Mouse (Mus musculus): ENCODE measurements around the gene Fezf1.

DNA sequence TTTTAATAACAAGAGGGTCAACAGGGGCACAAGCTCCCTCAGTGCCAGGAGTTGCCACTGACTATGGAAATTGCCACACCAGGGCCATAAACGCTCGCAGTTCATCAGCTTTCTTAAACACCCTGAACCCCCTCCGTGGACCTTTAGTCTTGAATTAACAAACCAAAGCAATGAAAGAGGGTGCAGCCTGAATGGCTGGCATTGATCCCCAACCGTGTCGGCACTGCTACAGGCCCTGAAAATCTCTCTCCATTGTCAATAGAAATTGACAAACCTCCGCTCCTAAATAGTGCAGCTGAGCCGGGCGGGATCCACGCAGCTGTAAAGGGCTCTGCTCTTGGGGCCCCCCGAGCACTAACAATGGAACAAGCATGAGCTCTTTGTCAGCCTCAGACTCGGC is 24.8 kb upstream of the Fezf1 start:
- no peak for TF ChIP-seq CTCF (IDR thresholded peaks at IDR 0.05; ENCODE audit: low read depth, low read length)
- TF ChIP-seq POLR2A (IDR thresholded peaks at IDR 0.05; ENCODE audit: extremely low read depth, insufficient read depth, low read length): no peak

All from liver, adult 2 months (tissue).